Mouse (Mus musculus): ENCODE measurements at regions not wholly inside any gene's neighbourhood (a gene's known extent, or its start where the extent isn't known, plus 50 kb on each side); places are given as distances from the start of the nearest gene placed in this dataset.
A peak's percentile ranks its signal among the peaks of the same experiment; 100 is the strongest.

DNA sequence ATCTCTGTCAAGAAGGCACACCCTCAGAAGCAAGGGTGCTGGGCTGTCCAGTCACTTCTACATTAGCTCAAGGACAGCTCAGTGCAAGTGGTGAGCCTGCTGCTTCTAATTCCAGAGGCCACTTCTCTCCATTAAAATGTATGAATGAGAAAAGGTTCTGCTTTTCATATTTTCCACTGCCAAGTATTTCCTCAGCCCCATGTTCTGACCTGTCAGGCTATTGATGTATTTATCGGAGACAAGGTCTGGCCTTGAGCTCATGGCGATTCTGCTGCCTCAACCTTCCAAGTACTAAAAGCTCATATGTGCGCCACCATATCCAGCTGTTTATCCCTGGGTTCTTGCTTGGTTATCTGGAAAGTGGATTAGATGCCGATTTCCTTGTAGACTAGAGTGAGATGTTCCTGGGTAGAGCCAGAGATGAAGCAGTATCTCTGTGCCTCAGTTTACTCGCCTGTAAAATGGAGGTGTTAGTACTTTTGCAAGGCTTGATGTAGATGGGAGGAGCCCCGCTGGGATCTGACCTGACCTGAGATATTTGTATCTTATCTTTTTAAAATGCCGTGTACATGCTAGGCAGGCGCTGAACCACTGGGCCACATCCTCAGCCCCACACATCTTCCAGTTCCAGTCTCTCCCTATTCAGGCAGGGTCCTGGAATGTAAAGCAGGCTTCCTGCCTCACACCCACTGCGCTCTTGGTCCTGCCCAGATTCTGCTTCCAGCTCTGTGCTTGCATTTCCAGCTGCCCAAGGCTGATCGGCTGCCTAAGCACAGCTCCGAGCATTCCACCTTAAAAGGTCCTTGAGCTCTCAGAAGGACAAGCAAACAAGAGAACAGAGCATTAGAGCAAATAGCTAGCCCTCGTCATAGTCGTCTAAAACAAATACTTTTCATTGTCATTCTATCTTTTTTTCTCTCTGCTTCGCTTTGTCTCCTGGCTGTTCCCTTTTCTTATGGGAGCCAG is 161.0 kb downstream of the Rab11fip4 start:
- peaks cover 14% of the 10 kb centered on the region for H3K4me1 ChIP-seq (replicated peaks; ENCODE audit: control insufficient read depth, insufficient read depth, low read length)
- H3K36me3 ChIP-seq (ENCODE audit: control insufficient read depth, insufficient read depth, low read length), result no peaks in the 10 kb centered on the region
- H3K9ac ChIP-seq (ENCODE audit: low read length), result no peak overlapping the region
- 45% methylated on average over 14 of the region's 14 CpGs for WGBS
- ATAC-seq (ENCODE audit: low read depth), result peak; percentile 91
- H3K4me3 ChIP-seq (ENCODE audit: low read length), result no peak overlapping the region
- no peaks in the 10 kb centered on the region for H3K27me3 ChIP-seq (ENCODE audit: control insufficient read depth, insufficient read depth, low read depth, low read length)
- H3K27ac ChIP-seq (ENCODE audit: low read length), result peak overlapping the region; percentile 54
- no peak overlapping the region for H3K4me2 ChIP-seq (ENCODE audit: low read depth, low read length)
- no peaks in the 10 kb centered on the region for H3K9me3 ChIP-seq (ENCODE audit: control insufficient read depth, low read length)

DNA sequence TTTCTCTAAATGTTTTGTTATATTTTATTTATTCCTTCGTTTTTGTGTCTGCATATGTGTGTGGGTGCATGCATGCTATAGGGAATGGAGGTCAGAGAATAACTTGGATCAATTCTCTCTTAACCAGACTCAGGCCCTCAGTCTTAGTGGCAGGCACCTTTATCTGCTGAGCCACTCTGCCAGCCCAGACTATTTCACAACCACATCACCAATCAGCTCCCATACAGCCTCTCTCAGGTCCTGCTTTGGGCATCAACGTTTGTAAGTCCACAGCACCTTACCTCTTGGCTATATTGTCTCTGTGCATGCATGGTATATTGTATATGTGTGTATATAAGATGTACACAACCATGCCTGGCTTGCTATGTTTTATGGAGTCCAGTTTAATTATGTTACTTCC is 159.9 kb downstream of the Rab11fip4 start:
- Histone ChIP-seq H3K9me3 (ENCODE audit: control insufficient read depth, low read length) (no peaks in the 10 kb centered on the region), H3K27me3 (ENCODE audit: control insufficient read depth, insufficient read depth, low read depth, low read length) (no peaks in the 10 kb centered on the region), H3K27ac (ENCODE audit: low read length) (no peak overlapping the region), H3K4me2 (ENCODE audit: low read depth, low read length) (no peak overlapping the region), H3K9ac (ENCODE audit: low read length) (no peak overlapping the region), H3K4me3 (ENCODE audit: low read length) (no peak overlapping the region), H3K36me3 (ENCODE audit: control insufficient read depth, insufficient read depth, low read length) (no peaks in the 10 kb centered on the region), H3K4me1 (replicated peaks; ENCODE audit: control insufficient read depth, insufficient read depth, low read length) (peaks cover 14% of the 10 kb centered on the region)
- ATAC-seq (ENCODE audit: low read depth), result no peak
- WGBS, result 56% methylated on average over 2 of the region's 2 CpGs

DNA sequence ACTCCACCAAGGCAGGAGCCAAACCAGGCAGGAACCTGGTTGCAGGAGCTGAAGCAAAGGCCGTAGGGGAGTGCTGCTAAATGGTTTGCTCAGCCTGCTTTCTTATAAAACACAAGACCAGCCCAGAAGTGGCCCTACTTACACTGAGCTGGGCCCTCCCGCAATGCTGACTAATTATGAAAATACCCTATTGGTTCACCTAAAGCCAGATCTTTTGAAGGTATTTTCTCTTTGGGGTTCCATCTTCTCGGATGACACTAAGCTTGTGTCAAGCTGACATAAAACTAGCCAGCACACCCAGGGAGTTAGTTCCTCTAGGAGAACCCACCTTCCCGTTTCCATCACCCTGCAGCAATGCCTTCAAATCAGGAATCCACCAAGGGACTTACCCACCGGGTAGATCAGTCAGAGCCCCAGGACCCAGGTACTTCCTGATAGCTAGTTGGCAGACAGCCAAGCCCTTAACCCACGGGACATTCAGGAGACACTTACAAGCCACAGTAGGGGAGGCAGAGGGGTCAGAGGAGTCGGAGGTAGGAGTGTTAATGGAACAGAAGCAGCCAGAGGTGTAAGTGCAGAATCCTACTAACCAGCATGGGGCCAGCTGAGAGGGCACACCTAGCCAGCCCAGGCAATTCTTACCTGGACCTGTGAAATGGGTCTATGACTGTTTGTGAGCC is 158.9 kb downstream of the Rab11fip4 start:
- no peak for ATAC-seq (ENCODE audit: low read depth)
- Histone ChIP-seq H3K9ac (ENCODE audit: low read length) (no peak overlapping the region), H3K4me2 (ENCODE audit: low read depth, low read length) (no peak overlapping the region), H3K9me3 (ENCODE audit: control insufficient read depth, low read length) (no peaks in the 10 kb centered on the region), H3K4me1 (replicated peaks; ENCODE audit: control insufficient read depth, insufficient read depth, low read length) (peaks cover 14% of the 10 kb centered on the region), H3K36me3 (ENCODE audit: control insufficient read depth, insufficient read depth, low read length) (no peaks in the 10 kb centered on the region), H3K27ac (ENCODE audit: low read length) (no peak overlapping the region), H3K4me3 (ENCODE audit: low read length) (no peak overlapping the region), H3K27me3 (ENCODE audit: control insufficient read depth, insufficient read depth, low read depth, low read length) (no peaks in the 10 kb centered on the region)
- 53% methylated on average over 7 of the region's 7 CpGs for WGBS

DNA sequence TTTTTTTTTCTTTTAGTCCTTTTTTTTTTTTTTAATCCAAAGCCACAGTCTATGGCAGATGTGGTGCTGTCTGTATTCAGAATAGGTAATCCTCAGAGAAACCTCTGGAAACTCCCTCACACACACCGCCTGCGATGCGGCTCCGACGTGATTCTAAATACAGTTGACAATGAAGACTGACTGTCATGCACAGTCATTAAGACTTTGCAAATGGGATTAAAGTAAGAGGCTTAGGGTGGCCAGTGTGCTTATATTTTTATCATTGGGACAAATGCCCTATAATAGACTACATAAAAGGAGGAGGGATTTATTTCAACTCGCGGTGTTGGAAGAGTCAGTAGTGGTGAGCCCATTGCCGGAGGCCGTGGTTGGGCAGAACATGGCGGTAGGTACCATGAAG is 158.1 kb downstream of the Rab11fip4 start:
- Histone ChIP-seq H3K36me3 (ENCODE audit: control insufficient read depth, insufficient read depth, low read length) (no peaks in the 10 kb centered on the region), H3K9me3 (ENCODE audit: control insufficient read depth, low read length) (no peaks in the 10 kb centered on the region), H3K27ac (ENCODE audit: low read length) (no peak overlapping the region), H3K4me1 (replicated peaks; ENCODE audit: control insufficient read depth, insufficient read depth, low read length) (peaks cover 14% of the 10 kb centered on the region), H3K9ac (ENCODE audit: low read length) (no peak overlapping the region), H3K27me3 (ENCODE audit: control insufficient read depth, insufficient read depth, low read depth, low read length) (no peaks in the 10 kb centered on the region), H3K4me2 (ENCODE audit: low read depth, low read length) (no peak overlapping the region), H3K4me3 (ENCODE audit: low read length) (no peak overlapping the region)
- ATAC-seq (ENCODE audit: low read depth), result no peak
- WGBS, result 96% methylated on average over 10 of the region's 10 CpGs

DNA sequence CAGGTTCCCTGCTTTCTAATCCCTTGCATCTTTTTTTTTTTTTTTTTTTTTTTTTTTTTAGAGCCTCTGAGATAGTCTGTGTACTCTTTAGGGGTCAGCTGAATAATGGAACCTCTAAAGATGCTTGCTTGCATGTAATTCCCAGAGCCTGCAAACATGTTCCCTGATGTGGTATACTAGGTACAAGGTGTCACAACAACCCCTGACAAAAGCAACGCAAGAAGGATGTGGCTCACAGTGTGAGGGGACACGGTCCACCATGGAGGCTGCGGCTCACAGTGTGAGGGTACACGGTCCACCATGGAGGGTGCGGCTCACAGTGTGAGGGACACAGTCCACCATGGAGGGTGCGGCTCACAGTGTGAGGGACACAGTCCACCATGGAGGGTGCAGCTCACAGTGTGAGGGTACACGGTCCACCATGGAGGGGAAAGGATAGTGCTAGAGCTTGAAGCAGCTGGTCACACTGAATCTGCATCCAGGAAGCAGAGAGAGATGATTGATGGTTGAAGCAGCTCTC is 157.7 kb downstream of the Rab11fip4 start:
- Histone ChIP-seq H3K9me3 (ENCODE audit: control insufficient read depth, low read length) (no peaks in the 10 kb centered on the region), H3K4me1 (replicated peaks; ENCODE audit: control insufficient read depth, insufficient read depth, low read length) (peaks cover 14% of the 10 kb centered on the region), H3K9ac (ENCODE audit: low read length) (no peak overlapping the region), H3K4me3 (ENCODE audit: low read length) (no peak overlapping the region), H3K27me3 (ENCODE audit: control insufficient read depth, insufficient read depth, low read depth, low read length) (no peaks in the 10 kb centered on the region), H3K36me3 (ENCODE audit: control insufficient read depth, insufficient read depth, low read length) (no peaks in the 10 kb centered on the region), H3K27ac (ENCODE audit: low read length) (no peak overlapping the region), H3K4me2 (ENCODE audit: low read depth, low read length) (no peak overlapping the region)
- 92% methylated on average over 7 of the region's 7 CpGs for WGBS
- ATAC-seq (ENCODE audit: low read depth), result no peak

DNA sequence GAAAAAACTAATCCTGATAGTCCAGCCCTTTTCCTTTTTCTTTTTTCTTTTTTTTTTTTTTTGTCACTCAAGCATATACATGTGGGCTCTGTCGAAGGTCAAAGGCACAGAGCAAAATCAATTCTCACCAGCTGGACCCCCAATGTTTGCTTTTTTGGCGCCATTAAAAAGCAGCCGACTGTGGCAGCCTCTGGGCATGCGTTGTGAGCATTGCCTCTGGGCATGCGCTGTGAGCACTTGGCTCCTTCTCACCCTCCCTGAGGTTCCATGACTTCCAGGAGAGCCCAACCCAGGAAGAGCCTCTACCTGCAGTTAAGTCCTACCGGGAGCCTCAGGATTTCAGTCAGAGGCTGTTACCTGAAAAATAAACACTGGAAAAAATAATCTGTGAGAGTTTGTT is 156.8 kb downstream of the Rab11fip4 start:
- Histone ChIP-seq H3K9me3 (ENCODE audit: control insufficient read depth, low read length) (no peaks in the 10 kb centered on the region), H3K27ac (ENCODE audit: low read length) (no peak overlapping the region), H3K27me3 (ENCODE audit: control insufficient read depth, insufficient read depth, low read depth, low read length) (no peaks in the 10 kb centered on the region), H3K4me3 (ENCODE audit: low read length) (no peak overlapping the region), H3K4me2 (ENCODE audit: low read depth, low read length) (no peak overlapping the region), H3K4me1 (replicated peaks; ENCODE audit: control insufficient read depth, insufficient read depth, low read length) (peaks cover 10% of the 10 kb centered on the region), H3K9ac (ENCODE audit: low read length) (no peak overlapping the region), H3K36me3 (ENCODE audit: control insufficient read depth, insufficient read depth, low read length) (no peaks in the 10 kb centered on the region)
- 63% methylated on average over 6 of the region's 6 CpGs for WGBS
- ATAC-seq (ENCODE audit: low read depth), result no peak
